Mouse (Mus musculus) brain, embryonic 14.5 days (tissue): ENCODE results near the gene Pmis2. TPM values are rescaled to one million over a fixed set of nuclear protein-coding genes. Genes with fewer than 3 reads are reported as not detected.
A peak's percentile ranks its signal among the peaks of the same experiment; 100 is the strongest.

Source experiments
- DNase-seq: peaks from one replicate; pipeline ENCODE4 v3.0.0-alpha.2; 2011; ENCODE audit warnings: low read depth
- CTCF ChIP-seq: fragments of 200-500 bp; IDR thresholded peaks from 2 replicates; pipeline ENCODE4 v1.5.1; 2012; ENCODE audit warnings: inconsistent platforms, mild to moderate bottlenecking, moderate library complexity, borderline replicate concordance; ENCODE audit not compliant: insufficient read depth, insufficient read length; ENCODE audit errors: extremely low read depth
- POLR2A ChIP-seq: fragments of 200-500 bp; IDR thresholded peaks from 2 replicates; pipeline ENCODE4 v1.6.1; 2012; ENCODE audit warnings: mild to moderate bottlenecking, inconsistent platforms, borderline replicate concordance; ENCODE audit not compliant: poor library complexity, insufficient read depth, insufficient read length, severe bottlenecking; ENCODE audit errors: extremely low read depth
- polyA plus RNA-seq: library from polyadenylated mRNA; depleted of rRNA; stranded (reverse); fragments of >200 nt; gene quantifications from 2 replicates; pipeline ENCODE4 v1.2.3, GENCODE M21; 2012; rRNA removed

Pmis2 gene
- polyA plus RNA-seq, 1 experiment = not detected

DNA sequence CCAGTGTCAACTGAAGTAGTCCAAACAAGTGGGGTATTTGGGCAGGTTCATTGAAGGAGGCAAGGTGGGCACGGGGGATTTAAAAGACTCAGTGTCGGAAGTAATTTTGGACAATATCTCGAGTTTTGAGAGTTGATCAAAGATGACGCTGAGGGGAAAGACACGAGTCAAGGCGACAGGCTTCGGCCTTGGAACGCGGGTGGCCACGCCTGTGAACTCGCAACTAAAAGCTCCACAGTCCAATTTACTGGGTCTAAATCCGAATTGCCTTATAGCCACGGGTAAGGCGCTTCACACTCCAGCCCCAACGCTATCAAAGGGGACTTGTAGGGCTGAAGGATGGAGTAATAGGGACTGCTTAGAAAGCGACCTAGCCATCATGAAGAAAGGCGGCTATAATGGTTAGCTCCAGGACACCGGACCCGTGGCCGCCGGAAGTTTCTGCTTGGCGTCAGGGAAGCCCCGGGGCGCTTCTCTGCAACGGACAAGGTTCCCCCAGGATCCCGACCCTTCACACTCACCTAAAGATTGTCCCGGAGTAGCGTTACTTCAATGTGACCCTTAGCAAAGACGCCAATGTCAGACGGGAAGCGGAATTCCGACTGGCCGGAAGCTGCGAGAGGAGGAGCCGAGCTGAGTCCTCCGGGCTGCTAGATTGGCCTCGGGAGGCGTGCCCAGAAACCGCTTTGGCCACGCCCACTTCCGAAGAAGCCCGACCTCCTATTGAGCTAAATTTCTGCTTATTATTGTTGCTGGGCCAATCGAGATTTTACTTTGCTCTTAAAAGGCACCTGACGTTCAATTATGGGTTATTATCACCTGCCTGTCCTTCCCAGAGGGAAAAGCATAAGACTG is 45.6 kb downstream of the Pmis2 start, which contains the start of gene Cox6b1:
Gene Cox6b1, minus strand, starts transcription at position 622 of the 855 bp plus-strand sequence.
- DNase-seq = peak; percentile 98
- TF ChIP-seq POLR2A (no peak; the same call in 1 of the 2 replicates), CTCF (no peak)

Other genes with a start within 250 kb of the Pmis2 start
- 2.3 and 3.6 TPM in 2 replicates for gene Nfkbid, start 249.9 kb downstream of the Pmis2 start, polyA plus RNA-seq
- 571 and 616 TPM in 2 replicates for gene Aplp1, start 226.1 kb downstream of the Pmis2 start, polyA plus RNA-seq
- 0.85 and 3.3 TPM in 2 replicates for gene Kirrel2, start 213.9 kb downstream of the Pmis2 start, polyA plus RNA-seq
- 1.2 and 3.2 TPM in 2 replicates for gene Nphs1, start 213.3 kb downstream of the Pmis2 start, polyA plus RNA-seq
- gene Prodh2, start 178.0 kb downstream of the Pmis2 start, polyA plus RNA-seq = 0.05 and 0.26 TPM in 2 replicates
- 241 and 276 TPM in 2 replicates for gene Arhgap33, start 136.5 kb downstream of the Pmis2 start, polyA plus RNA-seq
- 8.4 and 8.7 TPM in 2 replicates for gene Hspb6, start 119.4 kb downstream of the Pmis2 start, polyA plus RNA-seq
- gene Proser3, start 119.3 kb downstream of the Pmis2 start, polyA plus RNA-seq = 24.1 and 27.9 TPM in 2 replicates
- gene Lin37, start 111.8 kb downstream of the Pmis2 start, polyA plus RNA-seq = 45.1 and 53.9 TPM in 2 replicates
- gene U2af1l4, start 108.3 kb downstream of the Pmis2 start, polyA plus RNA-seq = 69.3 and 95.4 TPM in 2 replicates
- 4.9 and 8.7 TPM in 2 replicates for gene Gm49396, start 108.3 kb downstream of the Pmis2 start, polyA plus RNA-seq
- 102 and 154 TPM in 2 replicates for gene Psenen, start 108.0 kb downstream of the Pmis2 start, polyA plus RNA-seq
- 6.5 and 8.7 TPM in 2 replicates for gene Igflr1, start 106.2 kb downstream of the Pmis2 start, polyA plus RNA-seq
- gene Kmt2b, start 82.9 kb downstream of the Pmis2 start, polyA plus RNA-seq = 69.7 and 72.2 TPM in 2 replicates
- 0.37 and 0.47 TPM in 2 replicates for gene Zbtb32, start 72.7 kb downstream of the Pmis2 start, polyA plus RNA-seq
- gene Upk1a, start 58.8 kb downstream of the Pmis2 start, polyA plus RNA-seq = 2.7 and 3.9 TPM in 2 replicates
- gene Cox6b1, start 45.5 kb downstream of the Pmis2 start, polyA plus RNA-seq = 823 and 962 TPM in 2 replicates
- not detected in 2 replicates for gene Etv2, start 35.8 kb downstream of the Pmis2 start, polyA plus RNA-seq
- 91.6 and 103 TPM in 2 replicates for gene Rbm42, start 21.3 kb downstream of the Pmis2 start, polyA plus RNA-seq
- 21.9 and 36.6 TPM in 2 replicates for gene Haus5, start 6.6 kb downstream of the Pmis2 start, polyA plus RNA-seq
- gene 2200002J24Rik, start 27.3 kb upstream of the Pmis2 start, polyA plus RNA-seq = 0.32 TPM in 1 of 2 replicates, not detected in the other
- 1.7 and 2.4 TPM in 2 replicates for gene Atp4a, start 40.6 kb upstream of the Pmis2 start, polyA plus RNA-seq
- gene Tmem147, start 57.9 kb upstream of the Pmis2 start, polyA plus RNA-seq = 187 and 251 TPM in 2 replicates
- 0.50 TPM in 1 of 2 replicates, not detected in the other for gene Gapdhs, start 72.1 kb upstream of the Pmis2 start, polyA plus RNA-seq
- gene Sbsn, start 79.9 kb upstream of the Pmis2 start, polyA plus RNA-seq = 5.1 and 8.8 TPM in 2 replicates
- gene Dmkn, start 92.2 kb upstream of the Pmis2 start, polyA plus RNA-seq = 3.5 and 14.2 TPM in 2 replicates
- gene Krtdap, start 116.3 kb upstream of the Pmis2 start, polyA plus RNA-seq = 5.6 and 30.7 TPM in 2 replicates
- 0.13 and 0.46 TPM in 2 replicates for gene Ffar2, start 152.2 kb upstream of the Pmis2 start, polyA plus RNA-seq
- gene Ffar3, start 184.6 kb upstream of the Pmis2 start, polyA plus RNA-seq = not detected in 2 replicates
- gene Ffar1, start 190.0 kb upstream of the Pmis2 start, polyA plus RNA-seq = not detected in 2 replicates
- 0.05 TPM in 1 of 2 replicates, not detected in the other for gene Cd22, start 208.7 kb upstream of the Pmis2 start, polyA plus RNA-seq
- 2.1 and 2.2 TPM in 2 replicates for gene Mag, start 243.3 kb upstream of the Pmis2 start, polyA plus RNA-seq